Mouse (Mus musculus) stomach, embryonic 16.5 days (tissue): ENCODE data around the gene Nfe2. TPM values are rescaled to one million over a fixed set of nuclear protein-coding genes. Genes with fewer than 3 reads are reported as not detected.
A peak's percentile ranks its signal among the peaks of the same experiment; 100 is the strongest.

ENCODE experiments used
- ATAC-seq: fragments of 200-750 bp; cut with Nextera tagmentation; 2 replicates; pipeline ENCODE4 v1.8.0; 2017; ENCODE audit warnings: moderate number of reproducible peaks, moderate TSS enrichment; ENCODE audit not compliant: insufficient read depth, low FRiP score
- H3K27ac ChIP-seq: fragments of 300-500 bp; sonication (generic); 2 replicates; pipeline ENCODE4 v1.5.1; 2014; ENCODE audit warnings: low read length
- H3K27me3 ChIP-seq: fragments of 300-500 bp; sonication (generic); 2 replicates; pipeline ENCODE4 v1.6.1; 2014; ENCODE audit warnings: low read length, control low read depth, mixed read lengths; ENCODE audit not compliant: control insufficient read depth, insufficient read depth
- H3K36me3 ChIP-seq: fragments of 300-500 bp; sonication (generic); 2 replicates; pipeline ENCODE4 v1.6.1; 2014; ENCODE audit warnings: low read length; ENCODE audit not compliant: control insufficient read depth, insufficient read depth
- H3K4me1 ChIP-seq: fragments of 300-500 bp; sonication (generic); 2 replicates; pipeline ENCODE4 v1.6.1; 2014; ENCODE audit warnings: low read length, control low read depth, mixed read lengths; ENCODE audit not compliant: control insufficient read depth, insufficient read depth
- H3K4me2 ChIP-seq: fragments of 300-500 bp; sonication (generic); 2 replicates; pipeline ENCODE4 v1.6.1; 2014; ENCODE audit warnings: low read depth, low read length, mixed read lengths
- H3K4me3 ChIP-seq: fragments of 300-500 bp; sonication (generic); replicated peaks from 2 replicates; pipeline ENCODE4 v1.5.1; 2014; ENCODE audit warnings: mild to moderate bottlenecking, low read length
- H3K9ac ChIP-seq: fragments of 300-500 bp; sonication (generic); 2 replicates; pipeline ENCODE4 v1.6.1; 2014; ENCODE audit warnings: low read length
- H3K9me3 ChIP-seq: fragments of 300-500 bp; sonication (generic); replicated peaks from 2 replicates; pipeline ENCODE4 v1.6.1; 2016; ENCODE audit warnings: low read length, control low read depth; ENCODE audit not compliant: control insufficient read depth
- WGBS: fragments of 180-500 bp; shearing (Covaris S2); extraction: QIAGEN DNeasy Blood & Tissue Kit; methylation state at CpG from one replicate; pipeline ENCODE4 v1.1.7; 2014; 5-methylcytosine and 5-hydroxymethylcytosine counted together
- polyA plus RNA-seq: library from polyadenylated mRNA; unstranded; fragments of >200 nt; fragmentation: Nextera tagmentation; extraction: Ambion mirVana; gene quantifications from 2 replicates; pipeline ENCODE4 v1.2.1, GENCODE M21; 2015

Gene Nfe2
- polyA plus RNA-seq, 1 experiment from 2014 or later = 11.1 TPM

DNA sequence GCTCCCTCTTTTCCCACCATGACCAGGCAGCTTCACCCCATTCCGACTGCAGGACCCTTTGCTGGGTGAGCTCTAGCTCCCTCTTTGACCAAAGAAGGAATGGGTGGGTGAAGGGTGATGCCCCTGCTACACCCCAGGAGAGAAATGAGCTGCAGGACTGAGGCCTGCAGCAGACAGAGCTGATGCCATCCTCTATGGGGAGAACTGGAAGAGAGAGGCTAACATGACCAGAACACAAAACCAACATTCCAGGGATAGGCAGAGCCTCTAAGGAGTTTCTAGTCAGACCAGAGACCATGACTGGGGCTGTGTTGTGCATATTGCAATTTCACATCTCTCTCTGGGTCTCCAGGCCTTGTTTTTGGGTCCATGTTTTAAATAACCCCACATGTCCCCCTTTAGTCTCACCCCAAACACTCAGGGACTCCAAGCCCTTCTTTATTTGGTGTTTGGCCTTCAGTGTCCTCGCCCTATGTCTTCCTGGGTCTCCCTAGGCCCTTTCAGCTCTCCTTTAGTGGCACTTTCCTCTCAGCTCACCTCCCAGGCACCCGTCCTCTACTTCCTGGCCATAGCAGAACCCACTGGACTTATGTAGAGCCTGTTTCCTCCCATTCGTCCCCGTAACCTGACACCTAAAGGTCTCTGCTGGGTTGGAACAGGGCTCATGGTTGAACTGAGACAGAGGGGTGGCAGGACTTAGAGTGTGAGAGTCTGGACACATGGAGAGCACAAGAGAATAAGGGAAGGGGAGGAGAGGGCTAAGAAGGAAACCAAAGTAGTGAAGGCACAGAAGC, 43.5 kb upstream of the Nfe2 start:
- Histone ChIP-seq H3K9ac (peak overlapping the region; percentile 47; the same call in 1 of the 2 replicates), H3K4me1 (peaks cover 61% of the 10 kb centered on the region), H3K27me3 (no peaks in the 10 kb centered on the region), H3K27ac (peak overlapping the region; percentile 73), H3K9me3 (no peaks in the 10 kb centered on the region), H3K4me3 (no peak overlapping the region), H3K4me2 (no peak overlapping the region), H3K36me3 (no peaks in the 10 kb centered on the region)
- ATAC-seq = no peak
- WGBS = 33% methylated on average over 5 of the region's 5 CpGs

DNA sequence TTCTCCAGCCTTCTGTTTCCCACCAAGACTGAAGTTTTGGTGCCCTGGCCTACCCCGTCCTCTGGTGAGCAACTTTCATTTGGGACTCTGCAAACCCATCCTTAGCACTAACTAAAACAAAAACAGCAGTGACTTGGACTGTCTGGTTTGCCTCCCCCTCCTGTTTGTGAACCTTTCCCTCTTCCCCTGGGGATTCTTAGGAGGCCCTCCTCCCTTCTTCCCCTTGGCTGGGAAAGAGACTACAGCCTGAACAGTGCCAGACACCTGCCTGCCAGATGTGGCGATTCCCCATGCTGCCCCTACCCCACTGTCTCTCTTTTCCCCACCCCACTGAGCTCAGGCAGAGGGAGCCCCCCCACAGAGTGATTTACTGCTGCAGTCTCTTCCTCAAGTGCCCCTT, 42.8 kb upstream of the Nfe2 start:
- no peaks in the 10 kb centered on the region for H3K27me3 ChIP-seq
- H3K9me3 ChIP-seq = no peaks in the 10 kb centered on the region
- no peak overlapping the region for H3K4me3 ChIP-seq
- ATAC-seq = no peak
- 31% methylated on average over 2 of the region's 2 CpGs for WGBS
- no peaks in the 10 kb centered on the region for H3K36me3 ChIP-seq
- H3K4me2 ChIP-seq = no peak overlapping the region
- H3K27ac ChIP-seq = peak overlapping the region; percentile 73
- H3K4me1 ChIP-seq = peaks cover 54% of the 10 kb centered on the region
- no peak overlapping the region for H3K9ac ChIP-seq

DNA sequence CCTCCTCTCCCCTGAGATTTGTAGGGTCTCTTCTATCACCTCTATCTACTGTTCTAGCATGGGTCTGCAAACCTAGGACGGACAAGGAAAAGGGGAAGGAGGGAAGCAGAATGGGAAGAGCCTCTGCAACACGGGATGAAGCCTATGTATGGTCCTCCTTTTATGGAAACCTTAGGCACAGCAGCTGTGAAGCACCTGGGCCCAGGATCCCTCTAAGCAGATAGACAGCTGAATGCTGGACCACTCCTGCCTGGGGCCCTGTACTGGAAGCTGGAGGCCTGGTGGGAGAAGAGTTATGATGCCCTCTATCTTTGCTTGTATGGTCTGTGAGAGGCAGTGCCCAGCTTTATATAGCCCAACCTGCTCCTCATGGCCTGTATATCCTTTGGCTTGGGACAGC, 42.4 kb upstream of the Nfe2 start:
- peak overlapping the region; percentile 44; the same call in 1 of the 2 replicates for H3K9ac ChIP-seq
- no peaks in the 10 kb centered on the region for H3K9me3 ChIP-seq
- H3K4me2 ChIP-seq = peak overlapping the region; percentile 41
- WGBS = 26% methylated on average over 2 of the region's 2 CpGs
- H3K27ac ChIP-seq = peak overlapping the region; percentile 73
- no peaks in the 10 kb centered on the region for H3K27me3 ChIP-seq
- 0 out of 2 replicates have a peak overlapping the region, but pooled peaks have one; percentile 4 for H3K4me3 ChIP-seq
- ATAC-seq = no peak
- peaks cover 49% of the 10 kb centered on the region for H3K4me1 ChIP-seq
- no peaks in the 10 kb centered on the region for H3K36me3 ChIP-seq

DNA sequence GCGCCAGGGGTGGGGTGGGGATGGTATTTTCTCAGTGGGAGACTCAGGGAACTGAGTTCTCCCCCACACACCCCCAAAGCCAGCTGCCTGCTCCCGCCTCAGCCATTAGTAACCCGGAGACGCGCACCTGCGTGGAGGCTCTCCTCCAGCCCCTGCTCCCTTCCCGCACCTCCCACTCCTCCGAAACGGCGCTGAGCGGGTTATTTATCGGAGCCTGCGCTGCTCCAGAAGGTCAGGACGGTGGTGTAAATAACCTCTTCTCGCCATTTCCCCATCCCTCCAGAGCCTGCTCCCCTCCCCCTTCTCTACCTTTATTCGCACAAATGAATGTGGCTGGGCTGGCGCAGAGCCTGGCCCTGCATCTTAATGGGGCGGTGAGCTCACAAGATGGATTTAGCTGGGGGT, 41.9 kb upstream of the Nfe2 start:
- H3K9ac ChIP-seq = 0 out of 2 replicates have a peak overlapping the region, but pooled peaks have one; percentile 44
- H3K4me2 ChIP-seq = peak overlapping the region; percentile 41
- 17% methylated on average over 18 of the region's 18 CpGs for WGBS
- 0 out of 2 replicates have a peak overlapping the region, but pooled peaks have one; percentile 4 for H3K4me3 ChIP-seq
- H3K36me3 ChIP-seq = no peaks in the 10 kb centered on the region
- peak overlapping the region; percentile 73 for H3K27ac ChIP-seq
- no peaks in the 10 kb centered on the region for H3K9me3 ChIP-seq
- peak; percentile 4; the same call in 1 of the 2 replicates for ATAC-seq
- peaks cover 49% of the 10 kb centered on the region for H3K4me1 ChIP-seq
- H3K27me3 ChIP-seq = no peaks in the 10 kb centered on the region

DNA sequence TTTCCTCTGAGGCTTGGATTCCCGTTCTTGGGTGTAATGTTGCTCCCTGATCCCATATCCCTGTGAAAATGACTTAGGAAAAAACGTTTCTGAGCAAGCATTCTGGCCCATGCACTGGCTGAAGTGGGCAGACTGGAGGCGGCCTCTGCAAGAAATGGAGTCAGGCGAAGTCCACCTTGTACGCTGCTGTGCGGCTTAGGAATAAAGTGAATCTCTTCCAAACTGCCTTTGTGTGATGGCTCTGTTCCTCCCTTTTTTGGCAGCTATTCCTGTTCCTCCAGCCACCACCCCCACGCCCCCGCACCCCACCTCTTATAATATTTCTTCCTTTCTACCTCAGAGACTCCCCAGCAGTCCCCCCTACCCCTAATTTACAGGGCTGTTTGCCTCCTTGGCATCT, 41.4 kb upstream of the Nfe2 start:
- Histone ChIP-seq H3K4me1 (peaks cover 48% of the 10 kb centered on the region), H3K9ac (0 out of 2 replicates have a peak overlapping the region, but pooled peaks have one; percentile 44), H3K4me2 (peak overlapping the region; percentile 41), H3K27me3 (no peaks in the 10 kb centered on the region), H3K36me3 (no peaks in the 10 kb centered on the region), H3K4me3 (no peak overlapping the region), H3K27ac (peak overlapping the region; percentile 73), H3K9me3 (no peaks in the 10 kb centered on the region)
- 52% methylated on average over 8 of the region's 8 CpGs for WGBS
- 0 out of 2 replicates have a peak, but pooled peaks have one; percentile 3 for ATAC-seq

DNA sequence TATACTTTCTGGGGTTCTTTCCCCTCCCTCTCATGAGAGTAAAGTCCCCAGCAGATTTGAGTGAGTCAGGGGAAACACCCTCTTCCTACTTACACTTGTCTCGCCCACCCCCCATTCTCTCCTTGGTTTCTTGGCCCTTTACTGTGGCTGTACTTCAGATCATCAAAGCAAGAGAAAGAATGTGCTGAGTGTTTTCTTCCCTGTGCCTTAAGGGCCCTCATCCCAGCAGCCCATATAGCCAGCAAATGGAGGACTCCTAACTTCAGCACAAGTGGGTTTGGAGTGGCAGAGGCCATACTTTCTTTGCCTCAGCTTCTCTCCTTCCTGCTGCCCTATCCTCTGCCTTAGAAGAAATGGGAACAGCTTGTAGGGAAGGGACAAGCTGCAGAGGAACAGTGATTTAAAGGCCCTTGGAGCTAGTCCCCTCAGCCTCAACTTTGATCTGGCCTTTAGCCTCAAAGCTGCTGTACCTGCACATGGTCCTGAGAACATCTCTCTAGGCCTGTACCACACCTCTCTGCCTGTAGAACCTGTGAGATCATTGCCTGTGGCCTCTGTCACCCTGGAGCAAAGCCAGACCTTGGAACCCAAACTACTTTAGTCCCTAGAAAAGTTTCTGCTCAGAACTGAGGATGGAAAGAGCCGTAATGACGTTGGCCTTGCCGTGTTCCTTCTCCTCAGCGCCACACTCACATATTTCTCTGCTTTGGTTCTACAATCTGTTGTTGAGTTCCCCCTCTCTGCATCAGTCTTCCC, 40.8 kb upstream of the Nfe2 start:
- Histone ChIP-seq H3K9me3 (no peaks in the 10 kb centered on the region), H3K36me3 (no peaks in the 10 kb centered on the region), H3K9ac (no peak overlapping the region), H3K4me3 (no peak overlapping the region), H3K27ac (peak overlapping the region; percentile 73), H3K27me3 (no peaks in the 10 kb centered on the region), H3K4me1 (peaks cover 42% of the 10 kb centered on the region), H3K4me2 (no peak overlapping the region)
- WGBS = 74% methylated on average over 5 of the region's 5 CpGs
- no peak for ATAC-seq

DNA sequence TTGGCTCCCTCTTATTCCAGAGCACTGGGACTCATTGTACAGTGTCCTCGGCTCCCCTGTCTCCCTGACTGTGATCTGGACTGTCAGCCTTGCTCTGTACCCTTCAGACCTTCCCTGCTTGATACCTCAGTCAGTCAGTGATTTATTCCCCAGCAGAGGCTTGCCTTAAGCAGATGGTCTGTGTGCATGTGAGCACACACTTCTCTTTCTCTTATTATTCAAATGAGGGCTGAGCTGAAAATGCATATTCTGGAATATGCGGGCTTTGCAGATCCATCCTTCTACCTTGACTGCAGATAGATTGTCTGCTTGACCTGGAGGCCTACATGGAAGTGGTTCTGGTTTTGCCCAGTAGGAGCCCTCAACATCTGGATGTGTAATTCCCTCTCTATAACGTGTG, 39.8 kb upstream of the Nfe2 start:
- no peak overlapping the region for H3K4me3 ChIP-seq
- 0 out of 2 replicates have a peak, but pooled peaks cover 6% of the 10 kb centered on the region for H3K36me3 ChIP-seq
- H3K9me3 ChIP-seq = no peaks in the 10 kb centered on the region
- H3K27me3 ChIP-seq = no peaks in the 10 kb centered on the region
- H3K4me2 ChIP-seq = no peak overlapping the region
- ATAC-seq = no peak
- no peak overlapping the region for H3K27ac ChIP-seq
- 75% methylated on average over 3 of the region's 3 CpGs for WGBS
- H3K4me1 ChIP-seq = peaks cover 33% of the 10 kb centered on the region
- H3K9ac ChIP-seq = no peak overlapping the region

DNA sequence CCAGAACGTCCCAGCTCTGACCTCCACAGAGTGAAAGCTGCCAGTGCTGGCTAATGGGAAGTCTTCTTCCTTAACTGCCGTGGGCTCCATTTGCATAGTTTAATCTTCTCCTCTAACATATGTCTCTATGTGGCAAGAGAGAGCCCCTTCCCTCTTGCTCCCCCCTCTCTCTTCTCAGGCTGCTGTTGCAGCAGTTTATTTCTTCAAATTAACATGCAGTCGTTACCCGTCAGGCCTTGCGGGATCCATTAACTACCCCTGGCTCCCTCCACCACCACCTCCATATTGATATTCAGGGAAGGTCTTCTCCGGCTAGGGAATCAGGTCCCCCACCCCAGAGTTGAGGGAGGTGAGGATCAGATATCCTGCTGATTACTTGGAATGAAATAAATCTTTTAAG, 39.1 kb upstream of the Nfe2 start:
- Histone ChIP-seq H3K9me3 (no peaks in the 10 kb centered on the region), H3K4me3 (no peak overlapping the region), H3K9ac (no peak overlapping the region), H3K4me1 (peaks cover 26% of the 10 kb centered on the region), H3K27me3 (no peaks in the 10 kb centered on the region), H3K36me3 (peaks cover 11% of the 10 kb centered on the region; the same call in 1 of the 2 replicates), H3K4me2 (no peak overlapping the region), H3K27ac (no peak overlapping the region)
- no peak for ATAC-seq
- 63% methylated on average over 6 of the region's 6 CpGs for WGBS

DNA sequence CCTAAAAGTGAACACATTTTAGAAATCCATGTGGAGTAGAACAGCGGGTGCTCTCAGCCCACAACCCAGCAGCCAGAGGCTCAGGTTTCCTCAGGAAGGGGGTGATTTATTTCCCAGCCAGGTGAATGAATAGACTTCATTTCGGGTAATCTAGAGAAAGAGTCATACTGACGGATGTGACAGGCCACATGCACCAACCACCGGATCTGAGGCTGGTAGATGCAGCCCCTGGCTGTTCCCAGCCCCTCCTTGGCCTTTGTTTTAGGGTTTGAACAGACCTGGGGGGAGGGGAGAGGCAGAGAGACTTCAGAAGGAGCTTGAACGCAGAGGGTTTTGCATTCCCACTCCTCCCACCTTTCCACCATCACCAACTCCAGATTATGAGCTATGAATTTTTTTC, 37.6 kb upstream of the Nfe2 start:
- ATAC-seq = no peak
- H3K27me3 ChIP-seq = no peaks in the 10 kb centered on the region
- H3K36me3 ChIP-seq = peaks cover 21% of the 10 kb centered on the region
- no peaks in the 10 kb centered on the region for H3K9me3 ChIP-seq
- WGBS = 22% methylated on average over 5 of the region's 5 CpGs
- H3K9ac ChIP-seq = no peak overlapping the region
- no peak overlapping the region for H3K4me2 ChIP-seq
- no peak overlapping the region for H3K4me3 ChIP-seq
- no peak overlapping the region for H3K27ac ChIP-seq
- peaks cover 13% of the 10 kb centered on the region; the same call in 1 of the 2 replicates for H3K4me1 ChIP-seq
